Mouse (Mus musculus) spleen, adult 2 months (tissue): ENCODE measurements around the gene Hist1h2ah. TPM values are rescaled to one million over a fixed set of nuclear protein-coding genes. Genes with fewer than 3 reads are reported as not detected.
A peak's percentile ranks its signal among the peaks of the same experiment; 100 is the strongest.

ENCODE experiments used
- DNase-seq, 2 experiments: peaks; one replicate each; pipeline versions ENCODE4 v3.0.0 to v3.0.0-alpha.2; 2012 to 2021; ENCODE audit warnings: low spot score in 2 of 2, low read depth in 1 of 2
- H3K27ac ChIP-seq: fragments of 200-500 bp; 2 replicates; pipeline ENCODE4 v1.5.1; 2012; ENCODE audit warnings: low read length, inconsistent platforms; ENCODE audit not compliant: insufficient read depth
- H3K27me3 ChIP-seq: fragments of 200-500 bp; 2 replicates; pipeline ENCODE4 v1.6.1; 2012; ENCODE audit warnings: mild to moderate bottlenecking, moderate library complexity, low read length, inconsistent platforms; ENCODE audit not compliant: control insufficient read depth, insufficient read depth
- H3K36me3 ChIP-seq: fragments of 200-500 bp; 2 replicates; pipeline ENCODE4 v1.6.1; 2012; ENCODE audit warnings: mild to moderate bottlenecking, low read length, inconsistent platforms; ENCODE audit not compliant: control insufficient read depth, insufficient read depth
- H3K4me1 ChIP-seq: fragments of 200-500 bp; 2 replicates; pipeline ENCODE4 v1.6.1; 2011; ENCODE audit warnings: inconsistent platforms; ENCODE audit not compliant: control insufficient read depth, insufficient read depth, insufficient read length
- H3K4me3 ChIP-seq: fragments of 200-500 bp; 2 replicates; pipeline ENCODE4 v1.5.1; 2011; ENCODE audit warnings: mild to moderate bottlenecking, inconsistent platforms; ENCODE audit not compliant: insufficient read depth, insufficient read length; ENCODE audit errors: extremely low read depth
- CTCF ChIP-seq: fragments of 200-500 bp; IDR thresholded peaks from 2 replicates; pipeline ENCODE4 v1.5.1; 2011; ENCODE audit warnings: mild to moderate bottlenecking, inconsistent platforms; ENCODE audit not compliant: insufficient read depth, insufficient read length, insufficient replicate concordance; ENCODE audit errors: extremely low read depth
- POLR2A ChIP-seq: fragments of 200-500 bp; IDR thresholded peaks from 2 replicates; pipeline ENCODE4 v1.6.1; 2011; ENCODE audit warnings: low read depth, low read length, inconsistent platforms
- WGBS: fragments of 180-500 bp; shearing (Covaris S2); methylation state at CpG from one replicate; pipeline ENCODE4 v1.1.7; 2018; 5-methylcytosine and 5-hydroxymethylcytosine counted together
- polyA plus RNA-seq: library from polyadenylated mRNA; depleted of rRNA; stranded (reverse); fragments of >200 nt; gene quantifications from 2 replicates; pipeline ENCODE4 v1.2.3, GENCODE M21; 2012

Hist1h2ah gene
- polyA plus RNA-seq, 1 experiment = 51.3 TPM

- no peak for DNase-seq
- no peaks in the 10 kb centered on the region for H3K36me3 ChIP-seq
- peaks cover 9% of the 10 kb centered on the region; the same call in 1 of the 2 replicates for H3K27me3 ChIP-seq
- H3K4me3 ChIP-seq = no peak overlapping the region
- H3K4me1 ChIP-seq = no peaks in the 10 kb centered on the region; the same call in 1 of the 2 replicates
- TF ChIP-seq CTCF = no peak
- TF ChIP-seq POLR2A = no peak
- WGBS = 84% methylated on average over 3 of the region's 3 CpGs
- no peak overlapping the region for H3K27ac ChIP-seq
These were observed 26.7 kb downstream of the Hist1h2ah start for GRCm38 (mm10) chr13:22008707-22009106.

GRCm38 (mm10) chr13:22007872-22008271 lies 27.5 kb downstream of the Hist1h2ah start:
- DNase-seq = no peak
- H3K4me3 ChIP-seq = no peak overlapping the region
- no peaks in the 10 kb centered on the region for H3K36me3 ChIP-seq
- TF ChIP-seq CTCF (no peak), POLR2A (no peak)
- H3K27ac ChIP-seq = no peak overlapping the region
- no peaks in the 10 kb centered on the region; the same call in 1 of the 2 replicates for H3K4me1 ChIP-seq
- 76% methylated on average over 7 of the region's 7 CpGs for WGBS
- H3K27me3 ChIP-seq = peaks cover 9% of the 10 kb centered on the region; the same call in 1 of the 2 replicates

GRCm38 (mm10) chr13:22007121-22007510 lies 28.3 kb downstream of the Hist1h2ah start:
- TF ChIP-seq POLR2A = no peak
- TF ChIP-seq CTCF = no peak
- Histone ChIP-seq H3K27me3 (peaks cover 9% of the 10 kb centered on the region; the same call in 1 of the 2 replicates), H3K36me3 (no peaks in the 10 kb centered on the region), H3K27ac (no peak overlapping the region), H3K4me1 (no peaks in the 10 kb centered on the region; the same call in 1 of the 2 replicates), H3K4me3 (peak overlapping the region; percentile 59; the same call in 1 of the 2 replicates)
- no peak for DNase-seq
- WGBS = 23% methylated on average over 18 of the region's 18 CpGs

DNA sequence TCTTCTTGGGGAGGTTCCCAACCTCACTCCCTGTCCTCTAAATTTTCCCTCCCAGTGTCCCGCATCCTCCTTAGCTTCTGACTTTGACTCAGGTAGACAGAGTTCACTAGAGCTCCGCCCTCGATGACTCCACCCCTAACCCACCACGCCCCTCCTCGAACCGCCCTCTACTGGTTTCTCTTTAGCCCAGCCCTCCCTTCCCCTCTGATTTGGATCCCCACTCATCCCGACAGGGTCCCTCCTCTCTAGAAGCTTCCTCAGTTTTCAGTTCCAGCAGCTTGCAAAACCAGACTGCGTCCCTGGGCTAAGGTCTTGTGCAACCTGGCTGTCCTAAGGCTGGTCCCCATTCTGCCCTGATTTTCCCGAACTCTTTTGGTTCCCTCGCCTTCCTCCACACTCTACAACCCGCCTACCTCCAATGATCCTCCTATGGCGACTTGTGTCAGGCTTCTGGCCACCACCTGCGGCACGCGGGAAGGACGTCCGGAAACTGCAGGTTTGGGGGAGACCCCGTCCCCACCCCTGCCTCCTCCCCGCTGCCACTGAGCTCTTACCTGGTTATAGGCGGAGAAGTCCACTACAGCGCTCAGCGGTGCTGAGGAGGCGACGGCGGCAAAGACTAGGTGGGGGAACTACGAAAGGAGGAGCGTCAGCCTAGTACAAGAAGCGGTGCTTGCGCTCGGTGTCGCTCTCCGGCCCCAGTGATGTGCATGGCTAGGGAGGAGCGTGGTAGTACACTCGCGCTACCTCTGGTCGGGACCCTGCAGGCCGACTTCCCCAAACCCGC lies 28.8 kb downstream of the Hist1h2ah start:
- peak overlapping the region; percentile 59 for H3K4me3 ChIP-seq
- peaks cover 3% of the 10 kb centered on the region for H3K4me1 ChIP-seq
- H3K36me3 ChIP-seq = no peaks in the 10 kb centered on the region
- DNase-seq = peak in 1 of 2 experiments; percentile 62
- TF ChIP-seq CTCF (no peak), POLR2A (no peak)
- peaks cover 7% of the 10 kb centered on the region; the same call in 1 of the 2 replicates for H3K27me3 ChIP-seq
- no peak overlapping the region for H3K27ac ChIP-seq
- WGBS = 1% methylated on average over 37 of the region's 38 CpGs

- H3K4me3 ChIP-seq = peak overlapping the region; percentile 59
- peaks cover 6% of the 10 kb centered on the region for H3K4me1 ChIP-seq
- under 1% methylated on average over 45 of the region's 45 CpGs for WGBS
- H3K27ac ChIP-seq = no peak overlapping the region
- TF ChIP-seq CTCF = no peak
- TF ChIP-seq POLR2A = no peak
- no peaks in the 10 kb centered on the region for H3K36me3 ChIP-seq
- peak in 1 of 2 experiments; percentile 56 for DNase-seq
- peaks cover 7% of the 10 kb centered on the region; the same call in 1 of the 2 replicates for H3K27me3 ChIP-seq
These were observed 29.6 kb downstream of the Hist1h2ah start for GRCm38 (mm10) chr13:22005605-22006333.

- Histone ChIP-seq H3K4me1 (peaks cover 6% of the 10 kb centered on the region), H3K4me3 (no peak overlapping the region), H3K27me3 (0 out of 2 replicates have a peak, but pooled peaks cover 4% of the 10 kb centered on the region), H3K36me3 (no peaks in the 10 kb centered on the region), H3K27ac (no peak overlapping the region)
- 3% methylated on average over 5 of the region's 5 CpGs for WGBS
- DNase-seq = no peak
- no peak for TF ChIP-seq POLR2A
- TF ChIP-seq CTCF = no peak
These were observed 33.5 kb downstream of the Hist1h2ah start for GRCm38 (mm10) chr13:22001823-22002222.
